Mouse (Mus musculus) inflammation-experienced regulatory T-cells, adult 16 weeks (primary cell): ENCODE results near the gene Krt33a. TPM values are rescaled to one million over a fixed set of nuclear protein-coding genes. Genes with fewer than 3 reads are reported as not detected.

Experiments
- polyA plus RNA-seq: library from polyadenylated mRNA; unstranded; fragments of 100-300 nt; shearing (Covaris generic); gene quantifications from one replicate; pipeline ENCODE4 v1.2.1, GENCODE M21; 2017

Krt33a gene
- polyA plus RNA-seq, result not detected

DNA sequence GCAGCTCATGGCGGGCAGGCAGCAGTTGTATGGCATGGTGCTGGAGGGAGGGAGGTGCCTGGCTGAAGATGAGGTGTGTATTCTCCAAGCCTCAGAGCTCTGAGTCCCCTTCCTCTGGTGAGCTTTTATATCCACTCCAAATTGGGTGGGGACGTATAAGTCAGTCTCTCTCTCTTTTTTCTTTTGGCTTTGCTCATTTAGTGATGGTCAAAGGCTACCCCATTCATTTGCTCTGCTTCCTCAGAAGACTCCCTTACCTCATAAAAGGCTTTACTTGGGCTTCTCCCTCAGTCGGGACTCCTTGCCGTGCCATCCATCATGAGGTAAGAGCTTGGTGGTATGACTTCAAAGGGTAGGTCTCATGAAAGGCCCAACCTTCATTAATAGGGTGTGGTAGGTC lies at the start of gene Krt33a:
Gene Krt33a (minus strand): TSS at position 101 of the 400 bp plus-strand sequence.

GRCm38 (mm10) chr11:100050451-100050850 lies 34.4 kb upstream of the Krt33a start, which contains the start of gene Krt31:
TSS of gene Krt31 (minus strand) at chr11:100050551.

GRCm38 (mm10) chr11:100041454-100041853 lies 25.4 kb upstream of the Krt33a start, which contains the start of gene Krt34:
TSS of gene Krt34 (minus strand) at chr11:100041554.

DNA sequence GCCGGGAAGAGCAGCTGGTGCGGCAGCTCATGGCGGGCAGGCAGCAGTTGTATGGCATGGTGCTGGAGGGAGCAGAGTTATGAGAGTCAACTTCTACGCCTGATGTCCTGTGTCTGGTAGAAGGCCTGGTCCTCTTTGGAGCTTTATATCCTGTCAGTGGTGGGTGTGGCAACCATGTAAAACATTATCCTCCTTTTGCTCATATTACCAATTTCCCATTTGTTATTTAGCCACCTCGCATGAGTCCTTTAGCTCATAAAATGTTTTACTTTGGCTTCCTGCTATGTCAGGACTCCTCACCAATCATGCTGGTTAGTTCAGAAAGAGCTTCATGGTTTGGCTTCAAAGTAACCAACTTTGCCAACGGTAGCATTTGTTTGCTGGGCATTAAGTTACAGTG lies 13.8 kb upstream of the Krt33a start, which contains the start of gene Krt33b:
Gene Krt33b (minus strand): TSS at position 101 of the 400 bp plus-strand sequence.

DNA sequence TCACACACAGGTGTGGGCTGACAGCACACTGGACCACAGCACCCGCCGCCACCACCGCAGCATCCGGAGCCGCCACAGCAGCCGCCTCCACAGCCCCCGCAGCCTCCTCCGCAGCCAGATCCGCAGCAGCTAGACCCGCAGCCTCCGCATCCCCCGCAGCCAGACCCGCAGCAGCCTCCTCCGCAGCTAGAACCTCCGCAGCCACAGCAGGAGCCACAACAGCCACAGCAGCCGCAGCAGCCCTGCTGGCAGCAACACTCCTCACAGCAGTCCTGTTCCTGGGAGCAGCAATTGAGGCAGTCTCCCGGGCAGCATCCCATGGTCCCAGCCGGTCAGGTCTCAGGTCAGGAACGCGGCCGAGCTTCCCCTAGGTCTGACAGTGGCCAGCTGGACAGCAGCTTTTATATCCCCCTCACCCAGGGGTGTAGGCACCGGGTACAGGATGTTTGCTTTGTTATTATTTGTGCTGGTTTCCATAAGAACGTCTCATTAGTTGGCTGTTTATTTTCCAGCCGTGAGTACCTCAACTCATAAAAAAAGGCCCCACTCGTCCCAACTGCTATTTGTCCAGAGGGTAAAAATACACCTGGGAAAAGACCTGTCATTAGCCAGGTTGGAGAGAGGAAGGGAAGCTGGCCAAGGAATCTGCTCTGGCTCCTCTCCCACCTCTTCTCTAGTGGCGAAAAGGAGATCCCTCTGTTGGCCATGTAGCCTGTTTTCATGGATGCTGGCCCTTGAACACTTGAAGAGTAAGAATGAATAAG lies 22.2 kb downstream of the Krt33a start, which contains the start of gene Krtap17-1:
Gene Krtap17-1 (minus strand): TSS at position 375 of the 764 bp plus-strand sequence.

GRCm38 (mm10) chr11:99986180-99986647 lies 29.8 kb downstream of the Krt33a start, which contains the start of gene Krtap16-1:
TSS of gene Krtap16-1 (minus strand) at chr11:99986597.

DNA sequence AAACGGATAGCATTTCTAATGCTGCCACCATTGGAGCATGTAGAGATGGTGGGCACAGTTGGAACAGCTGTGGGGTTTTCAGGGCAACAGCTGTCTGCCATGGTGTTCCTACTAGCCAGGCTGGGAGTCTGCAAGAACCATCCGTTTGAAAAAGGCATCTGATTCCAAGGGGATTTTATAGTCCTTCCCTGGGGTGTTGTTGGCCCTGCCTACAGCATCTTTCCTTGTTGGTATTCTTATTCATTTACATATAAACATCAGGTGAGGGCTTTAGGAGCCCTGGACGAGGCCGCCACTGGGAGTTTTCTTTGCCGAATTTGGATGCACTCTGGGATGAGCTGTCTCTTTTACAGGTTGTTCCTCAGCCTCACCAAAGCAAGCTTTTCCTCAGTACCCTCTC lies 37.1 kb downstream of the Krt33a start, which contains the start of gene Krtap29-1:
Gene Krtap29-1 (minus strand): TSS at position 101 of the 400 bp plus-strand sequence.

Other genes with a start within 250 kb of the Krt33a start
- gene Gm11595, start 243.3 kb downstream of the Krt33a start, polyA plus RNA-seq, result not detected
- not detected for gene Krtap4-8, start 235.5 kb downstream of the Krt33a start, polyA plus RNA-seq
- not detected for gene Krtap4-9, start 231.0 kb downstream of the Krt33a start, polyA plus RNA-seq
- not detected for gene Gm11596, start 222.7 kb downstream of the Krt33a start, polyA plus RNA-seq
- gene Gm11569, start 217.3 kb downstream of the Krt33a start, polyA plus RNA-seq, result not detected
- not detected for gene Gm11554, start 211.8 kb downstream of the Krt33a start, polyA plus RNA-seq
- gene Krtap4-13, start 206.3 kb downstream of the Krt33a start, polyA plus RNA-seq, result not detected
- not detected for gene Gm11564, start 200.5 kb downstream of the Krt33a start, polyA plus RNA-seq
- not detected for gene 2300003K06Rik, start 178.1 kb downstream of the Krt33a start, polyA plus RNA-seq
- gene Krtap4-16, start 164.6 kb downstream of the Krt33a start, polyA plus RNA-seq, result not detected
- not detected for gene Gm11568, start 158.3 kb downstream of the Krt33a start, polyA plus RNA-seq
- gene Gm11559, start 151.7 kb downstream of the Krt33a start, polyA plus RNA-seq, result not detected
- gene Krtap9-1, start 142.8 kb downstream of the Krt33a start, polyA plus RNA-seq, result not detected
- not detected for gene Gm11567, start 137.0 kb downstream of the Krt33a start, polyA plus RNA-seq
- gene Krtap31-1, start 108.3 kb downstream of the Krt33a start, polyA plus RNA-seq, result not detected
- gene Gm11565, start 101.5 kb downstream of the Krt33a start, polyA plus RNA-seq, result not detected
- gene Krtap31-2, start 79.9 kb downstream of the Krt33a start, polyA plus RNA-seq, result not detected
- not detected for gene Krtap9-5, start 67.7 kb downstream of the Krt33a start, polyA plus RNA-seq
- not detected for gene Krtap29-1, start 37.2 kb downstream of the Krt33a start, polyA plus RNA-seq
- not detected for gene Krtap16-1, start 29.6 kb downstream of the Krt33a start, polyA plus RNA-seq
- gene Krtap17-1, start 22.2 kb downstream of the Krt33a start, polyA plus RNA-seq, result not detected
- not detected for gene Krt33b, start 13.7 kb upstream of the Krt33a start, polyA plus RNA-seq
- gene Krt34, start 25.3 kb upstream of the Krt33a start, polyA plus RNA-seq, result not detected
- not detected for gene Krt31, start 34.3 kb upstream of the Krt33a start, polyA plus RNA-seq
- gene Krt32, start 72.0 kb upstream of the Krt33a start, polyA plus RNA-seq, result not detected
- not detected for gene Krt35, start 80.0 kb upstream of the Krt33a start, polyA plus RNA-seq
- gene Krt36, start 89.4 kb upstream of the Krt33a start, polyA plus RNA-seq, result not detected
- gene Krt13, start 105.4 kb upstream of the Krt33a start, polyA plus RNA-seq, result not detected
- not detected for gene Krt15, start 119.7 kb upstream of the Krt33a start, polyA plus RNA-seq
- not detected for gene Krt19, start 132.5 kb upstream of the Krt33a start, polyA plus RNA-seq
- not detected for gene Krt9, start 177.0 kb upstream of the Krt33a start, polyA plus RNA-seq
- gene Krt14, start 191.3 kb upstream of the Krt33a start, polyA plus RNA-seq, result not detected
- gene Krt16, start 232.7 kb upstream of the Krt33a start, polyA plus RNA-seq, result not detected
- 3.5 TPM for gene Krt17, start 244.8 kb upstream of the Krt33a start, polyA plus RNA-seq